Mouse (Mus musculus) liver, adult 10 weeks (tissue): Measurements from ENCODE around the gene 4933430I17Rik. TPM values are rescaled to one million over a fixed set of nuclear protein-coding genes. Genes with fewer than 3 reads are reported as not detected.

Experiments
- polyA plus RNA-seq: library from polyadenylated mRNA; stranded (reverse); fragments of 350-450 nt; fragmentation: Illumina TruSeq; extraction: RNeasy Lipid Tissue Mini Kit (QIAGEN cat#74804); gene quantifications from one replicate; pipeline ENCODE4 v1.2.3, GENCODE M21; 2014; ENCODE audit warnings: low read depth, low replicate concordance

Gene 4933430I17Rik
- polyA plus RNA-seq: not detected

GRCm38 (mm10) chr4:62524651-62525488 is at the start of gene 4933430I17Rik, which contains the start of gene Pole3:
4933430I17Rik (plus strand) TSS chr4:62525369.
Pole3 (minus strand) TSS chr4:62525068.

DNA sequence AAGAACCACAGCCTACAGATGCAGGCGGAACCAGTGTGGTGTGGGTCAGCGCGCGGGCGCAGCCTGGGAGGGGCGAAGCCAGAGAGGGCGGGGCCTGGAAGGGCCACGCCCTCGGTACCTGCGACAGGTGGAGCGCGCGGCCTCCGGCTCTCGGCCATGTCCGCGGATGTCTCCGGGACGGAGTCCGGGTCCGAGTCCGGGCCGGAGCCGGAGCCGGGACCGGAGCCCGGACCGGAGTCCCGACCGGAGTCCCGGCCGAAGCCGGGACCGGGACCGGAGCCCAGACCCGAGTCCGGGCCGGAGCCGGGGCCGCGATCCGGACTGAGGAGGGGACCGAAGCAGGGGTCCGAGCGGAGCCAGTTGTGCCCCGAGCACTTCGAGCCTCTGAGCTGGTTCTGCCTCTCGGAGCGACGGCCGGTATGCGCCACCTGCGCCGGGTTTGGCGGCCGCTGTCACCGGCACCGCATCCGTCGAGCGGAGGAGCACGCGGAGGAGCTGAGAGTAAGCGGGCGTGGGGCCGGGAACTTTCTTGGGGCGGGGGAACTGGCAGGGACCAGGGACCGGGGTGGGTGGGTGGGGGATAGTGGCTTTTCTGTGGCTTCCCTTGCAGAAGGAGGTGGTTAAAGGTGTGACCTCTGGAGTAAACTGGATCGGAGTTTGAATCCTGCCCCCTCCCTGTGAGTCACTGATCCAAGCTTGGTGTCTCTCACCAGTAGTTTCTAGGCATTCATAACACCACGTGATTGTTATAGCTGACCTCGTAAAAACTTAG is 45.0 kb upstream of the 4933430I17Rik start, which contains the start of gene Bspry:
Bspry (plus strand) TSS at position 117 of the 772 bp plus-strand sequence.

DNA sequence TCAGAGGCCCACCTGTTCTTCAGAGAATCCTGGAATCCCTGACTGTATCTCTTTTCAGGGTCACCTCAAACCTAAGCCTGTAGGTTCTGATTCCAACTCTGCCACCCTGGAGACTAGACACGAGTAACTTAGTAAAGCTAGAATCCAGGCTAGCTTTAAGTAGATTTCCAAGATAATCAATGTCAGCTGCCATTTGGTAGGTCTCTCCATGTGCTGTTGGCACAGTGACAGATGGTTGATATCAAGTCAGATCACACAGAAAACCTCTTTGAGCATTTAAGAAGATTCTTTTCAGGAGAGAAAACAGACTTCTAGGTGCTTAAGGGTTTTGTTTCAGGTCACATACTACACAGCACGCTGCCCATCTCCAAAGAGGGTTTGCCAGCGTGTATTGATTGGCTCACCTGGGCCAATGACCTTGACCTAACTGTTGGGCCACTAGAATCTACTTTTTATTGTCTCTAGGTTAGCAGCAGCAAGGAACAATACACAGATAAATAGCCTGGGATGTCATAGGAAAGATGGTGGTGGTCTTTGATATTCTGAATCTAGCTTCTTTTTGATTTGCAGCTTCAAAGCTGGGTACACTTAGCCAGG is 21.7 kb upstream of the 4933430I17Rik start, which contains the start of gene Hdhd3:
Hdhd3 (minus strand) TSS at position 94 of the 597 bp plus-strand sequence.

DNA sequence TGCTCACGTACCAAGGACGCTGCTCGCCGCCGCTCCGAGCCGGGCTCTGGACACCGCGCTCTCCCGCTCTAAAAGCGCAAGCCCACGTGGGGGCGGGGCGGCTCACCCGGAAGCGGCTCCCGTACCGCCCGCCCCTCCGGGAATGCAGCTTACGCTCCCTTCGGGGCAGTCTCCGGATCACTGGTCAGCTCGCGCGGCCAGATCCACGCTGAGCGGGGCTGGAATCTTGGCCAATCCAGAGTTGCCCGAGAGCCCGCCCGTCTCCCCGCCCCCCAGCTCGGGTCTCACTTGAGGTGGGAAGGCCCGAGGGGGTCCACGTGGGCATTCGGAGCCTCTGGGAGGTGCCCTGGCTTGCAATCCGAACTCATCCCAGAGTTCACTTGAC is 5.3 kb upstream of the 4933430I17Rik start, which contains the start of gene Alad:
Alad (minus strand) TSS at position 70 of the 385 bp plus-strand sequence.

DNA sequence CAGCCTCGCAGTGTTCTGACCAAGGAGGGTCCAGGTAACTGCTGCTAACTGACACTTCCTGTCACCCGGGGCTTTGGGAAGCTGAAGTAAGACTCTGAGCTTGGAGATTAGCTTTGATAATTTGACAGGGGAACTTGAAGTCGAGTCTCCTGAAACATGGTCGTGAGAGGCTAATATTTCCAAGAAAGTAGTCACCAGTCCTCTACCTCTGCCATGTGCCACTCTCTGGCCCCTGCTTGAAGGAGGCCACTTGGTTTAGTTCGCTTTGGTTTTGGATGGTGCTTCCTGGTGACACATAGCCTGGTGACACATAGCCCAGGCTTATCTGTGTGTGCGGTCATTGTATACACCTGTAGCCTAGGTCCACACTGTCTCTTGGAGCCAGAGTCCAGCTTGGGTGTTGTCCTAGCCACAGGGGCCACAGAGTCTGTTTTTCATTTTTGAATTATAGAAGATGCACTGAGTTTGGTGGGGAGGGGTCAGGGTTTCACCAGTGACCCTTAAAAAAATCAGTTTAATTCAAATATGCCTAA is 34.7 kb downstream of the 4933430I17Rik start, which contains the start of gene Rgs3:
Rgs3 (plus strand) TSS at position 51 of the 533 bp plus-strand sequence.

Other genes starting within 250 kb of the 4933430I17Rik start
- gene Fkbp15, start 164.8 kb upstream of the 4933430I17Rik start, polyA plus RNA-seq: 9.8 TPM
- gene Slc31a1, start 164.6 kb upstream of the 4933430I17Rik start, polyA plus RNA-seq: 252 TPM
- gene Cdc26, start 116.7 kb upstream of the 4933430I17Rik start, polyA plus RNA-seq: 49.1 TPM
- 4.4 TPM for gene Prpf4, start 116.6 kb upstream of the 4933430I17Rik start, polyA plus RNA-seq
- not detected for gene Rnf183, start 90.1 kb upstream of the 4933430I17Rik start, polyA plus RNA-seq
- not detected for gene Wdr31, start 54.5 kb upstream of the 4933430I17Rik start, polyA plus RNA-seq
- gene Bspry, start 45.3 kb upstream of the 4933430I17Rik start, polyA plus RNA-seq: not detected
- 1.1 TPM for gene Hdhd3, start 21.9 kb upstream of the 4933430I17Rik start, polyA plus RNA-seq
- 7.0 TPM for gene Alad, start 5.5 kb upstream of the 4933430I17Rik start, polyA plus RNA-seq
- gene Pole3, start 301 bp upstream of the 4933430I17Rik start, polyA plus RNA-seq: 19.5 TPM
- gene Rgs3, start 34.5 kb downstream of the 4933430I17Rik start, polyA plus RNA-seq: 3.4 TPM